Mouse (Mus musculus): ENCODE measurements around the gene Cyp1a2. TPM values are rescaled to one million over a fixed set of nuclear protein-coding genes. Genes with fewer than 3 reads are reported as not detected.

Gene Cyp1a2
- polyA plus RNA-seq, 1 experiment from 2014 or later: not detected

DNA sequence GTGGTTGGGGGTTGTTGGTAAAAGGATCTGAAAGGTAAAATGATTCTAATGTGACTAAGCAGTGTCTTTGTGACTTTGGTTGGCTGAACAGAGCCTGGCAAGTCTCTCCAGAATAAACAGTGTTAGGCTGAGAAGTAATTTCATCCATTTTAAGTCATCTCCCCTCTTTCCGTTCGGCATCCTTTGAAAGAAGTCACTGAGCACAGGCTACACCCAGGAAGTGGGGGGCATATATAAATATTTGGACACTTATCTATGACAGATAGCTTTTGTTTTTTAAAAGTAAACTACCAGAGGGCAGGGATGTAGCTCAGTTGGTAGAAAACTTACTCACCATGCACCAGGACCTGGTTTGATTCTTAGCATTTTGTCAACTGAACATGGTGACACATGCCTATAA lies 5.1 kb upstream of the Cyp1a2 start:
- Histone ChIP-seq H3K9ac (ENCODE audit: low read depth, low read length) (no peak overlapping the region), H3K4me3 (ENCODE audit: low read depth, low read length) (no peak overlapping the region), H3K4me1 (ENCODE audit: control insufficient read depth, insufficient read depth, low read length) (no peaks in the 10 kb centered on the region), H3K9me3 (ENCODE audit: control insufficient read depth, low read length) (no peaks in the 10 kb centered on the region), H3K27me3 (replicated peaks; ENCODE audit: control insufficient read depth, insufficient read depth, low read length) (no peaks in the 10 kb centered on the region), H3K27ac (replicated peaks; ENCODE audit: low read depth, low read length) (no peak overlapping the region), H3K36me3 (ENCODE audit: control insufficient read depth, insufficient read depth, low read length) (no peaks in the 10 kb centered on the region), H3K4me2 (ENCODE audit: low read depth, low read length) (no peak overlapping the region)
- no peak for DNase-seq (ENCODE audit: low spot score)
- ATAC-seq (ENCODE audit: low read depth): no peak
- 64% methylated on average over 2 of the region's 2 CpGs for WGBS

DNA sequence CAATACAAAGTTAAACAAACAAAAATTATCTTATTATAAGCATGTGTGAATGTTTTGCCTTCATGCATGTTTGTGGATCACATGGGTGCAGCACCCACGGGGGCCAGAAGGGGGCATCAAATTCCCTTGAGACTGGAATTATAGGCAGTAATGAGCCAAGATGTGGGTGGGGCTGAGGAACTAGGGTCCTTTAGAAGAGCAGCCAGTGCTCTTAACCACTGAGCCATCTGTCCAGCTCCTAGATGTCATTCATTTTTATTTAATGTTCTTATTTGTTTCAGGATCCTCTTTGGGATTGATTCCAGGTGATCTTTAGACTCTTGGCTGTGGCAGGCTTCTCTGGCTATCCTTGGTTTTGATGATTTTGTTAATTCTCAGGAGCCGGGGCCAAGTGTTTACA lies 4.7 kb upstream of the Cyp1a2 start:
- no peak for DNase-seq (ENCODE audit: low spot score)

DNA sequence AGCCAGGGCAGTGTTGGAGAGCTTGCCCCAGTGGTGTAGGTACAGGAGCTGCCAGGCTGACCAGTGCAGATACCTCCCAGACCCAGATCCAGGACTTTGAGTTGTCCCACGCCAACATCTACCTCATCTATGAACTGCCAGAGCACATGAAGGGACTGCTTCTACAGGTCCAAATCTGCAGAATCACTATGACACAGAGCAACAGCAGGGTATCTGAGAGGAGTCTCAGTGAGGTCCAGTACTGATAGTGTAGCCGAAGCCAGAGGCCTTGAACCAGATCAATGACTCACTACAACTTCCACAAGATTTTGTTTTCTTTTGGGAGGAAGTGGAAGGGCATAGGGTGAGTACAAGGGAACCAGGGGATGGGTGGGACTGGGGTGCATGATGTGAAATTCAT lies 4.2 kb upstream of the Cyp1a2 start, which contains the start of gene Cyp1a1:
TSS of gene Cyp1a1 (plus strand) at position 178 of the 400 bp plus-strand sequence.
- Histone ChIP-seq H3K36me3 (ENCODE audit: control insufficient read depth, insufficient read depth, low read length) (no peaks in the 10 kb centered on the region), H3K27me3 (replicated peaks; ENCODE audit: control insufficient read depth, insufficient read depth, low read length) (no peaks in the 10 kb centered on the region), H3K4me2 (ENCODE audit: low read depth, low read length) (no peak within 1 kb of the TSS), H3K4me1 (ENCODE audit: control insufficient read depth, insufficient read depth, low read length) (no peaks in the 10 kb centered on the region), H3K4me3 (ENCODE audit: low read depth, low read length) (no peak within 1 kb of the TSS), H3K9me3 (ENCODE audit: control insufficient read depth, low read length) (no peaks in the 10 kb centered on the region), H3K27ac (replicated peaks; ENCODE audit: low read depth, low read length) (no peak within 1 kb of the TSS), H3K9ac (ENCODE audit: low read depth, low read length) (no peak within 1 kb of the TSS)
- DNase-seq (ENCODE audit: low spot score) (no peak), ATAC-seq (ENCODE audit: low read depth) (no peak)
- 84% methylated on average over 2 of the region's 2 CpGs for WGBS

More for the DNA sequence above, 4.7 kb upstream of the Cyp1a2 start:
- no peaks in the 10 kb centered on the region for H3K4me1 ChIP-seq (ENCODE audit: control insufficient read depth, insufficient read depth, low read length)
- no peak for ATAC-seq (ENCODE audit: low read depth)
- WGBS: 38% methylated on average over 2 of the region's 2 CpGs
- no peak overlapping the region for H3K4me3 ChIP-seq (ENCODE audit: low read depth, low read length)
- H3K27me3 ChIP-seq (replicated peaks; ENCODE audit: control insufficient read depth, insufficient read depth, low read length): no peaks in the 10 kb centered on the region
- H3K36me3 ChIP-seq (ENCODE audit: control insufficient read depth, insufficient read depth, low read length): no peaks in the 10 kb centered on the region
- H3K27ac ChIP-seq (replicated peaks; ENCODE audit: low read depth, low read length): no peak overlapping the region
- H3K9me3 ChIP-seq (ENCODE audit: control insufficient read depth, low read length): no peaks in the 10 kb centered on the region
- H3K9ac ChIP-seq (ENCODE audit: low read depth, low read length): no peak overlapping the region
- H3K4me2 ChIP-seq (ENCODE audit: low read depth, low read length): no peak overlapping the region

DNA sequence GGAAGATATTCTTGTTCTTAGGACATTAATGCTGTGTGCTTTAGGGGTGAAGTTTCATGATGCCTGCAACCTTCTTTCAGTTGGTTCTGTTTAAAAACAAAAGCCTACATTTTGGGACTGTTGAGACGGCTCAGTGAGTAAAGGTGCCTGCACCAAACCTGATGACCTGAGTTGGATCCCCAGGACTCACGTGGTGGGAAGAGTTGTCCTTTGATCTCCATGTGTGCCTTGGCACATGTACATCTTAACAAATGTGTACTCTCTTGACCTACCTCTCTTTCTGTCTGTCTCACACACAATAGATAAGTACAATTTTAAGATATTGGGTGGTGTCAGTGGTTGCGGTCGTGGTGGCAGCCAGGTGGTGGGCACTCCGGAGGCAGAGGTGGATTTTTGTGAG lies 2.5 kb upstream of the Cyp1a2 start:
- Histone ChIP-seq H3K27ac (replicated peaks; ENCODE audit: low read depth, low read length) (no peak overlapping the region), H3K4me2 (ENCODE audit: low read depth, low read length) (no peak overlapping the region), H3K27me3 (replicated peaks; ENCODE audit: control insufficient read depth, insufficient read depth, low read length) (no peaks in the 10 kb centered on the region), H3K9me3 (ENCODE audit: control insufficient read depth, low read length) (no peaks in the 10 kb centered on the region), H3K4me3 (ENCODE audit: low read depth, low read length) (no peak overlapping the region), H3K4me1 (ENCODE audit: control insufficient read depth, insufficient read depth, low read length) (no peaks in the 10 kb centered on the region), H3K9ac (ENCODE audit: low read depth, low read length) (no peak overlapping the region), H3K36me3 (ENCODE audit: control insufficient read depth, insufficient read depth, low read length) (no peaks in the 10 kb centered on the region)
- ATAC-seq (ENCODE audit: low read depth) (no peak), DNase-seq (ENCODE audit: low spot score) (no peak)
- 92% methylated on average over 5 of the region's 5 CpGs for WGBS

DNA sequence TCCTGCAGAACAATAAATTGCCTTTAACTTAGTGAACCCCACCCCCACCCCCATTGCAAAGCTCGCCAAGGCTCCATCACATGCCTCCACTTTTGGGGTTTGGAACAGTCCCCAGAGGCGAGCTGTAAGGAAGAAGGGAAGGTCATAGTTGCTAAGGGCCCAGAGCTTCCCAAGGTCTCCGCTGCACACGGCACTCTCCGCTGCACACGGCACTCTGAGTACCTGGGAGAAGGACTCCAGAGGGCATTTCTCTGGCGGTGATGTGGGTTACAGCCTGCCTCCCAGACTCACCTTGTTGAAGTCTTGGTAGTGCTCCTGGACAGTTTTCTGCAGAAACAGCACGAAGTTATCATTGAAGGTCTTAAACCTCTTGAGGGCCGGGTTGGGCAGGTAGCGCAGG lies 2.1 kb downstream of the Cyp1a2 start:
- DNase-seq (ENCODE audit: low spot score) (no peak), ATAC-seq (ENCODE audit: low read depth) (no peak)
- Histone ChIP-seq H3K4me3 (ENCODE audit: low read depth, low read length) (no peak overlapping the region), H3K9me3 (ENCODE audit: control insufficient read depth, low read length) (no peaks in the 10 kb centered on the region), H3K36me3 (ENCODE audit: control insufficient read depth, insufficient read depth, low read length) (no peaks in the 10 kb centered on the region), H3K4me2 (ENCODE audit: low read depth, low read length) (no peak overlapping the region), H3K4me1 (ENCODE audit: control insufficient read depth, insufficient read depth, low read length) (no peaks in the 10 kb centered on the region), H3K27me3 (replicated peaks; ENCODE audit: control insufficient read depth, insufficient read depth, low read length) (no peaks in the 10 kb centered on the region), H3K9ac (ENCODE audit: low read depth, low read length) (no peak overlapping the region), H3K27ac (replicated peaks; ENCODE audit: low read depth, low read length) (no peak overlapping the region)
- WGBS: 81% methylated on average over 10 of the region's 10 CpGs

DNA sequence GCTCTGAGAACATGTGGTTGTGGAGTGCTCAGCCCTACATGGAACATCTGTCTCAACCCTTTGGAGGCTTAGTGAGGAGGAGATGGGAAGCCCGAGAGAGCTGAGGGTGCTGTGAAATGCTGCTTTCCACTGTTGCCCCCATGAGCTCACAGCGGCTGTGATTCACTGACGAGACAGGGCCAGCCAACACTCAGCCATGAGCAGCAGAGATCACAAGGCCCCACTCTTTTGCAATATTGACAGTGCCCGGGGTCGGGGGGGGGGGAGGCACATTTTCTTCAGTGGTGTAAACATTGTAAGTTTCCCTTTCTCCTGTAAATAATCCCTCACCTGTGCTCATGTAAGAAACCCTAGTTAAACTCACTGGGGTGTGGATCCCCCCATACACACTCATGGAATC lies 12.0 kb downstream of the Cyp1a2 start:
- H3K27ac ChIP-seq (replicated peaks; ENCODE audit: low read depth, low read length): no peak overlapping the region
- no peak for ATAC-seq (ENCODE audit: low read depth)
- no peaks in the 10 kb centered on the region for H3K9me3 ChIP-seq (ENCODE audit: control insufficient read depth, low read length)
- no peak for DNase-seq (ENCODE audit: low spot score)
- H3K4me2 ChIP-seq (ENCODE audit: low read depth, low read length): no peak overlapping the region
- no peaks in the 10 kb centered on the region for H3K27me3 ChIP-seq (replicated peaks; ENCODE audit: control insufficient read depth, insufficient read depth, low read length)
- H3K4me1 ChIP-seq (ENCODE audit: control insufficient read depth, insufficient read depth, low read length): no peaks in the 10 kb centered on the region
- no peak overlapping the region for H3K9ac ChIP-seq (ENCODE audit: low read depth, low read length)
- no peak overlapping the region for H3K4me3 ChIP-seq (ENCODE audit: low read depth, low read length)
- WGBS: 68% methylated on average over 5 of the region's 5 CpGs
- H3K36me3 ChIP-seq (ENCODE audit: control insufficient read depth, insufficient read depth, low read length): no peaks in the 10 kb centered on the region

DNA sequence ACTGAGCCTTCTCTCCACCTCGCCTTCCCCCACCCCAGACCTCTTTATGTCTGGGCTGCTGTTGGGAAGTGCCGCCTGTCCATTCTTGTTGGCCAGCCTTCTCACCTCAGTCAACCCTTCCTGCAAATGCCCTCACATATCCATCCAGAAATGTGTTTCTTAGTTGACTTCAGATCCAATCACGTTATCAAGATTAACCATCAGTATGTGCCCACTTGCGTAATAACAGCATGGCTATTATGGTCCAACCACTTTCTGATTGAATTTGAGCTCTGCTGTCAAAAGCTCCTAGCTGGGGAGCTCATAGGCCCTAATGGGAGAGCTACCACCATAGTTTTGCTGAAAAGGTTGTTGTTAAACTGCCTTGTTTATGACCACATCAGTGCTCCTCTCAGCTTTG lies 12.5 kb downstream of the Cyp1a2 start:
- Histone ChIP-seq H3K4me1 (ENCODE audit: control insufficient read depth, insufficient read depth, low read length) (no peaks in the 10 kb centered on the region), H3K36me3 (ENCODE audit: control insufficient read depth, insufficient read depth, low read length) (no peaks in the 10 kb centered on the region), H3K27me3 (replicated peaks; ENCODE audit: control insufficient read depth, insufficient read depth, low read length) (no peaks in the 10 kb centered on the region), H3K4me2 (ENCODE audit: low read depth, low read length) (no peak overlapping the region), H3K27ac (replicated peaks; ENCODE audit: low read depth, low read length) (no peak overlapping the region), H3K4me3 (ENCODE audit: low read depth, low read length) (no peak overlapping the region), H3K9ac (ENCODE audit: low read depth, low read length) (no peak overlapping the region), H3K9me3 (ENCODE audit: control insufficient read depth, low read length) (no peaks in the 10 kb centered on the region)
- no peak for DNase-seq (ENCODE audit: low spot score)
- 91% methylated on average over 4 of the region's 4 CpGs for WGBS
- ATAC-seq (ENCODE audit: low read depth): no peak

DNA sequence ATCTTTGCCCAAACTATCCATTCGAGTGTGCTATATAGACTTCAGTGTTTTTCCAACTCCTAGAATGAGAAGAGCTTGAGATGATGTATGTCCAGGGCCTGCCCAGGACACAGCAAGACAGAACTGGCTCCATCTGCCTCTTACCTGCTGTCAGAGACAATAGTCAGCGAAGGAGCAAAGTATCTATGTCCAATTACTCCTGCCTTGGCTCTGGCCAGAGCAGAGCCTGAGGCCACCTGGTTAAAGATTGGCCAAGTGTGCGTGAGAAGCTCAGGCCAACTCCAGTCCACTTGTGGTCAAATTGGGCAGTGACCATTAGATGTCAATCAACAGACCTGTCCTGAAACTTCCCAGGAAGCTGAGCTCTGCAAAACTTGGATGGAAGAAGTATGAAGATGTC lies 13.9 kb downstream of the Cyp1a2 start:
- H3K27me3 ChIP-seq (replicated peaks; ENCODE audit: control insufficient read depth, insufficient read depth, low read length): no peaks in the 10 kb centered on the region
- ATAC-seq (ENCODE audit: low read depth) (no peak), DNase-seq (ENCODE audit: low spot score) (no peak)
- WGBS: 76% methylated on average over 3 of the region's 3 CpGs
- H3K36me3 ChIP-seq (ENCODE audit: control insufficient read depth, insufficient read depth, low read length): no peaks in the 10 kb centered on the region
- H3K9me3 ChIP-seq (ENCODE audit: control insufficient read depth, low read length): no peaks in the 10 kb centered on the region
- H3K9ac ChIP-seq (ENCODE audit: low read depth, low read length): no peak overlapping the region
- H3K27ac ChIP-seq (replicated peaks; ENCODE audit: low read depth, low read length): no peak overlapping the region
- no peaks in the 10 kb centered on the region for H3K4me1 ChIP-seq (ENCODE audit: control insufficient read depth, insufficient read depth, low read length)
- no peak overlapping the region for H3K4me3 ChIP-seq (ENCODE audit: low read depth, low read length)
- no peak overlapping the region for H3K4me2 ChIP-seq (ENCODE audit: low read depth, low read length)

DNA sequence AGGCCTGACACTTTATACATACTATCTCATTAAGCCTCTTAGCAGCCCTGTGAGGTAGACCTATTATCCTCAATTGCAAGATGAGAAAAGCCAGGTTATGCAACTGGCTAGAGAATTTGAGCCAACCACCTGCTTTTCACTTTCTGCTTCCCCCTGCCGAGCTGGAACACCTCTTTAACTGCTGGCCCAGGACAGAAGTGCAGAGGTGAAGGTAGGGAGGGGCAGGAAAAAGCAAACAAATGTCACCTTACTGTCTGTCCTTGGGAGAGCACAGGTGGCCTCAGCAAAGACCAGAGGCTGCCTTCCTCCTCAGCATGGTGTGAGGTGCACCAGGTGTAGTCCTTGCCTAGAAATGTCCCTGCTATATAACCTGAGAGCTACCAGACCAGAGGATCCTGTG lies 15.2 kb downstream of the Cyp1a2 start:
- Histone ChIP-seq H3K27ac (replicated peaks; ENCODE audit: low read depth, low read length) (no peak overlapping the region), H3K9me3 (ENCODE audit: control insufficient read depth, low read length) (no peaks in the 10 kb centered on the region), H3K4me2 (ENCODE audit: low read depth, low read length) (no peak overlapping the region), H3K4me3 (ENCODE audit: low read depth, low read length) (no peak overlapping the region), H3K27me3 (replicated peaks; ENCODE audit: control insufficient read depth, insufficient read depth, low read length) (no peaks in the 10 kb centered on the region), H3K4me1 (ENCODE audit: control insufficient read depth, insufficient read depth, low read length) (no peaks in the 10 kb centered on the region), H3K9ac (ENCODE audit: low read depth, low read length) (no peak overlapping the region), H3K36me3 (ENCODE audit: control insufficient read depth, insufficient read depth, low read length) (no peaks in the 10 kb centered on the region)
- 24% methylated on average over 1 of the region's 1 CpGs for WGBS
- DNase-seq (ENCODE audit: low spot score): no peak
- no peak for ATAC-seq (ENCODE audit: low read depth)
